Mouse (Mus musculus): ENCODE data around the gene Kif1a.
"Not testable (repeated sequence)": the region's sequence is repeated elsewhere in the genome, so short reads cannot be mapped to it uniquely, and the experiment has no call there.

Gene Kif1a

GRCm38 (mm10) chr1:92970791-92971190, 131.0 kb downstream of the Kif1a start:
- not testable (repeated sequence) for DNase-seq (ENCODE audit: low read depth, low spot score)

Data from retina, postnatal 7 days (tissue).